Mouse (Mus musculus) spleen, adult 2 months (tissue): ENCODE measurements at regions not wholly inside any gene's neighbourhood (a gene's known extent, or its start where the extent isn't known, plus 50 kb on each side); places are given as distances from the start of the nearest gene placed in this dataset.

ENCODE experiments used
- CTCF ChIP-seq: fragments of 200-500 bp; IDR thresholded peaks from 2 replicates; pipeline ENCODE4 v1.5.1; 2011; ENCODE audit warnings: mild to moderate bottlenecking, inconsistent platforms; ENCODE audit not compliant: insufficient read depth, insufficient read length, insufficient replicate concordance; ENCODE audit errors: extremely low read depth
- POLR2A ChIP-seq: fragments of 200-500 bp; IDR thresholded peaks from 2 replicates; pipeline ENCODE4 v1.6.1; 2011; ENCODE audit warnings: low read depth, low read length, inconsistent platforms

DNA sequence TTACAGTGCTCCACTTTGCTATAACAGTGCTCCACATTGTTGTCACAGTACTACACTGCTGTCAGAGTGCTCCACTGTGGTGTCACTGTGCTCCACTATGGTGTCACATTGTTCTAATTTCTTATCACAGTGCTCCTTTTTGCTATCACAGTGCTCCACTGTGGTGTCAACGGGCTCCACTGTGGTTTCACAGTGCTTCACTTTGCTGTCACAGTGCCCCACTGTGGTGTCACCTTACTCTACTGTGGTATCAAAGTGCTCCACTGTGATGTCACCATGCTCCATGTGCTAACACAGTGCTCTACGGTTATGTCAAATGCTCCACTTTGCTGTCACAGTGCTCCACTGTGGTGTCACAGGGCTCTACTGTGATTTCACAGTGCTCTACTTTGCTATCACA, 72.6 kb upstream of the Trpm1 start:
- TF ChIP-seq CTCF (no peak), POLR2A (no peak)
